Mouse (Mus musculus): Measurements from ENCODE around the gene Mrrf. TPM values are rescaled to one million over a fixed set of nuclear protein-coding genes. Genes with fewer than 3 reads are reported as not detected.
"Not testable (repeated sequence)": the region's sequence is repeated elsewhere in the genome, so short reads cannot be mapped to it uniquely, and the experiment has no call there.

The Mrrf gene
- polyA plus RNA-seq, 1 experiment from 2014 or later: 30.8 TPM

- 85% methylated on average over 3 of the region's 3 CpGs for WGBS
- ATAC-seq (ENCODE audit: low FRiP score): no peak
Measured at GRCm38 (mm10) chr2:36112632-36113031, 23.6 kb upstream of the Mrrf start.

GRCm38 (mm10) chr2:36126795-36127429 is 9.3 kb upstream of the Mrrf start:
- no peak for DNase-seq (ENCODE audit: low spot score, missing footprints)
- no peak for ATAC-seq (ENCODE audit: low FRiP score)
- Histone ChIP-seq H3K9me3 (ENCODE audit: control insufficient read depth, low read length) (no peaks in the 10 kb centered on the region), H3K27ac (ENCODE audit: low read depth, low read length) (no peak overlapping the region), H3K27me3 (ENCODE audit: control insufficient read depth, insufficient read depth, low read length) (no peaks in the 10 kb centered on the region), H3K9ac (ENCODE audit: low read length) (no peak overlapping the region), H3K4me3 (ENCODE audit: low read depth, low read length) (no peak overlapping the region), H3K4me2 (no peak overlapping the region), H3K36me3 (ENCODE audit: control insufficient read depth, insufficient read depth, low read length) (peaks cover 13% of the 10 kb centered on the region), H3K4me1 (ENCODE audit: control insufficient read depth, insufficient read depth, low read length) (no peaks in the 10 kb centered on the region)
- WGBS: 92% methylated on average over 9 of the region's 9 CpGs

More at GRCm38 (mm10) chr2:36112632-36113031, 23.6 kb upstream of the Mrrf start:
- DNase-seq (ENCODE audit: low spot score, missing footprints): no peak
- no peaks in the 10 kb centered on the region for H3K4me1 ChIP-seq (ENCODE audit: control insufficient read depth, insufficient read depth, low read length)
- no peak overlapping the region for H3K27ac ChIP-seq (ENCODE audit: low read depth, low read length)
- no peak overlapping the region for H3K9ac ChIP-seq (ENCODE audit: low read length)
- H3K36me3 ChIP-seq (ENCODE audit: control insufficient read depth, insufficient read depth, low read length): peaks cover 5% of the 10 kb centered on the region; the same call in 1 of the 2 replicates
- no peaks in the 10 kb centered on the region for H3K9me3 ChIP-seq (ENCODE audit: control insufficient read depth, low read length)
- H3K4me2 ChIP-seq: no peak overlapping the region
- H3K27me3 ChIP-seq (ENCODE audit: control insufficient read depth, insufficient read depth, low read length): peaks cover 12% of the 10 kb centered on the region
- no peak overlapping the region for H3K4me3 ChIP-seq (ENCODE audit: low read depth, low read length)

- 85% methylated on average over 4 of the region's 4 CpGs for WGBS
- Histone ChIP-seq H3K27me3 (ENCODE audit: control insufficient read depth, insufficient read depth, low read length) (no peaks in the 10 kb centered on the region), H3K4me2 (no peak overlapping the region), H3K27ac (ENCODE audit: low read depth, low read length) (no peak overlapping the region), H3K9ac (ENCODE audit: low read length) (no peak overlapping the region), H3K9me3 (ENCODE audit: control insufficient read depth, low read length) (no peaks in the 10 kb centered on the region), H3K36me3 (ENCODE audit: control insufficient read depth, insufficient read depth, low read length) (peaks cover 16% of the 10 kb centered on the region), H3K4me1 (ENCODE audit: control insufficient read depth, insufficient read depth, low read length) (no peaks in the 10 kb centered on the region), H3K4me3 (ENCODE audit: low read depth, low read length) (no peak overlapping the region)
- ATAC-seq (ENCODE audit: low FRiP score) (no peak), DNase-seq (ENCODE audit: low spot score, missing footprints) (no peak)
Measured at GRCm38 (mm10) chr2:36127973-36128372, 8.2 kb upstream of the Mrrf start.

- 90% methylated on average over 3 of the region's 3 CpGs for WGBS
Measured at GRCm38 (mm10) chr2:36129051-36129450, 7.1 kb upstream of the Mrrf start.

GRCm38 (mm10) chr2:36135887-36136286 is 302 bp upstream of the Mrrf start:
- ATAC-seq (ENCODE audit: low FRiP score): no peak
- H3K4me1 ChIP-seq (ENCODE audit: control insufficient read depth, insufficient read depth, low read length): peaks cover 12% of the 10 kb centered on the region
- H3K36me3 ChIP-seq (ENCODE audit: control insufficient read depth, insufficient read depth, low read length): peaks cover 7% of the 10 kb centered on the region; the same call in 1 of the 2 replicates
- no peak overlapping the region for H3K27ac ChIP-seq (ENCODE audit: low read depth, low read length)
- no peak for DNase-seq (ENCODE audit: low spot score, missing footprints)
- peak overlapping the region; percentile 69 for H3K4me3 ChIP-seq (ENCODE audit: low read depth, low read length)
- no peaks in the 10 kb centered on the region for H3K9me3 ChIP-seq (ENCODE audit: control insufficient read depth, low read length)
- H3K9ac ChIP-seq (ENCODE audit: low read length): peak overlapping the region; percentile 79
- no peaks in the 10 kb centered on the region for H3K27me3 ChIP-seq (ENCODE audit: control insufficient read depth, insufficient read depth, low read length)
- peak overlapping the region; percentile 60 for H3K4me2 ChIP-seq
- under 1% methylated on average over 4 of the region's 4 CpGs for WGBS

More at GRCm38 (mm10) chr2:36129051-36129450, 7.1 kb upstream of the Mrrf start:
- no peak overlapping the region for H3K4me2 ChIP-seq
- no peak overlapping the region for H3K27ac ChIP-seq (ENCODE audit: low read depth, low read length)
- H3K4me3 ChIP-seq (ENCODE audit: low read depth, low read length): no peak overlapping the region
- H3K36me3 ChIP-seq (ENCODE audit: control insufficient read depth, insufficient read depth, low read length): peaks cover 13% of the 10 kb centered on the region
- H3K9ac ChIP-seq (ENCODE audit: low read length): no peak overlapping the region
- H3K9me3 ChIP-seq (ENCODE audit: control insufficient read depth, low read length): no peaks in the 10 kb centered on the region
- no peaks in the 10 kb centered on the region for H3K4me1 ChIP-seq (ENCODE audit: control insufficient read depth, insufficient read depth, low read length)
- ATAC-seq (ENCODE audit: low FRiP score) (no peak), DNase-seq (ENCODE audit: low spot score, missing footprints) (no peak)
- H3K27me3 ChIP-seq (ENCODE audit: control insufficient read depth, insufficient read depth, low read length): no peaks in the 10 kb centered on the region

GRCm38 (mm10) chr2:36139096-36139495 is 2.9 kb downstream of the Mrrf start:
- no peak for ATAC-seq (ENCODE audit: low FRiP score)
- 77% methylated on average over 2 of the region's 2 CpGs for WGBS
- H3K36me3 ChIP-seq (ENCODE audit: control insufficient read depth, insufficient read depth, low read length): no peaks in the 10 kb centered on the region

GRCm38 (mm10) chr2:36148876-36149365 is 12.7 kb downstream of the Mrrf start:
- Histone ChIP-seq H3K36me3 (ENCODE audit: control insufficient read depth, insufficient read depth, low read length) (no peaks in the 10 kb centered on the region; the same call in 1 of the 2 replicates), H3K27me3 (ENCODE audit: control insufficient read depth, insufficient read depth, low read length) (no peaks in the 10 kb centered on the region), H3K4me1 (ENCODE audit: control insufficient read depth, insufficient read depth, low read length) (no peaks in the 10 kb centered on the region), H3K4me3 (ENCODE audit: low read depth, low read length) (no peak overlapping the region), H3K4me2 (no peak overlapping the region), H3K9ac (ENCODE audit: low read length) (no peak overlapping the region), H3K27ac (ENCODE audit: low read depth, low read length) (no peak overlapping the region), H3K9me3 (ENCODE audit: control insufficient read depth, low read length) (no peaks in the 10 kb centered on the region)
- ATAC-seq (ENCODE audit: low FRiP score) (no peak), DNase-seq (ENCODE audit: low spot score, missing footprints) (no peak)
- 85% methylated on average over 7 of the region's 7 CpGs for WGBS

More at GRCm38 (mm10) chr2:36139096-36139495, 2.9 kb downstream of the Mrrf start:
- H3K27ac ChIP-seq (ENCODE audit: low read depth, low read length): no peak overlapping the region
- H3K27me3 ChIP-seq (ENCODE audit: control insufficient read depth, insufficient read depth, low read length): no peaks in the 10 kb centered on the region
- no peak overlapping the region for H3K9ac ChIP-seq (ENCODE audit: low read length)
- no peak overlapping the region for H3K4me2 ChIP-seq
- H3K4me3 ChIP-seq (ENCODE audit: low read depth, low read length): no peak overlapping the region
- DNase-seq (ENCODE audit: low spot score, missing footprints): no peak
- H3K4me1 ChIP-seq (ENCODE audit: control insufficient read depth, insufficient read depth, low read length): peaks cover 12% of the 10 kb centered on the region
- H3K9me3 ChIP-seq (ENCODE audit: control insufficient read depth, low read length): no peaks in the 10 kb centered on the region

- not testable (repeated sequence) for H3K36me3 ChIP-seq (ENCODE audit: control insufficient read depth, insufficient read depth, low read length); H3K4me3 ChIP-seq (ENCODE audit: low read depth, low read length); H3K27me3 ChIP-seq (ENCODE audit: control insufficient read depth, insufficient read depth, low read length); ATAC-seq (ENCODE audit: low FRiP score); H3K4me2 ChIP-seq; H3K9ac ChIP-seq (ENCODE audit: low read length); H3K4me1 ChIP-seq (ENCODE audit: control insufficient read depth, insufficient read depth, low read length); H3K9me3 ChIP-seq (ENCODE audit: control insufficient read depth, low read length); DNase-seq (ENCODE audit: low spot score, missing footprints); H3K27ac ChIP-seq (ENCODE audit: low read depth, low read length)
- 97% methylated on average over 4 of the region's 4 CpGs for WGBS
Measured at GRCm38 (mm10) chr2:36152401-36152800, 16.2 kb downstream of the Mrrf start.

GRCm38 (mm10) chr2:36157461-36157860 is 21.3 kb downstream of the Mrrf start:
- 100% methylated on average over 1 of the region's 1 CpGs for WGBS
- Histone ChIP-seq H3K4me3 (ENCODE audit: low read depth, low read length) (no peak overlapping the region), H3K4me1 (ENCODE audit: control insufficient read depth, insufficient read depth, low read length) (no peaks in the 10 kb centered on the region), H3K27ac (ENCODE audit: low read depth, low read length) (no peak overlapping the region), H3K9me3 (ENCODE audit: control insufficient read depth, low read length) (no peaks in the 10 kb centered on the region), H3K27me3 (ENCODE audit: control insufficient read depth, insufficient read depth, low read length) (no peaks in the 10 kb centered on the region), H3K4me2 (no peak overlapping the region), H3K36me3 (ENCODE audit: control insufficient read depth, insufficient read depth, low read length) (0 out of 2 replicates have a peak, but pooled peaks cover 2% of the 10 kb centered on the region), H3K9ac (ENCODE audit: low read length) (no peak overlapping the region)
- no peak for DNase-seq (ENCODE audit: low spot score, missing footprints)
- no peak for ATAC-seq (ENCODE audit: low FRiP score)

Measured in midbrain, embryonic 11.5 days (tissue).